Mouse (Mus musculus) lung, postnatal 10 days (tissue): ENCODE data around the gene Dusp9.

Experiments
- DNase-seq: peaks from one replicate; pipeline ENCODE4 v3.0.0; 2021

Dusp9 gene

GRCm38 (mm10) chrX:73672879-73673618 is 33.8 kb downstream of the Dusp9 start, which contains the start of gene Slc6a8:
TSS of gene Slc6a8 (plus strand) at chrX:73673150.
- peak; percentile 81 for DNase-seq

- DNase-seq, result no peak
These were observed 34.4 kb downstream of the Dusp9 start for GRCm38 (mm10) chrX:73673619-73673967.

GRCm38 (mm10) chrX:73673968-73674661 is 34.9 kb downstream of the Dusp9 start:
- DNase-seq, result peak; percentile 47

- no peak for DNase-seq
These were observed 36.0 kb downstream of the Dusp9 start for GRCm38 (mm10) chrX:73675231-73675630.

GRCm38 (mm10) chrX:73676668-73677067 is 37.4 kb downstream of the Dusp9 start:
- no peak for DNase-seq

- DNase-seq, result no peak
These were observed 44.9 kb downstream of the Dusp9 start for GRCm38 (mm10) chrX:73684156-73684555.

GRCm38 (mm10) chrX:73684978-73685377 is 45.8 kb downstream of the Dusp9 start:
- DNase-seq, result no peak

GRCm38 (mm10) chrX:73685629-73686028 is 46.4 kb downstream of the Dusp9 start:
- DNase-seq, result peak; percentile 18

GRCm38 (mm10) chrX:73690917-73691629 is 51.9 kb downstream of the Dusp9 start:
- DNase-seq, result peak; percentile 72
